Mouse (Mus musculus): ENCODE results near the gene Mrps11.

Mrps11 gene

DNA sequence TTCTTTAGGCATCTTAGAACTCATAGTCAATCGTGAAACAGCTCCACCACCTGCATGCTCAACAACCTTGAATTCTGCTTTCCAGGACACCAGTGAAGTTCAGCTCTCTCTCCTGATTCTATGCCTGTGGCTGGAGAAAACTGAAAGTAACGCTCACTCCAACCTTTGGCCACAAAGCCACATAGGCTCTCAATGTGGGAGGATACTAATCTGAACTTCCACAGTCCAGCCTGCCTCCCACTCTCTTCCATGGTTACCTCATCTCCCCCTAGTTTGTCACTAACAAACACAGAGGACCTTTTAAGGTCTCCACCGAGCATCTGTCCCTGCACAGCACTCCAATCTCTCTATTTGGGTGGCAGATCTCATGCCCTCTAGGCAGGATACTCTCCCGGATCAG, 52.7 kb downstream of the Mrps11 start:
- CTCF ChIA-PET: interaction anchor here in 1 of 4 experiments (0.8 kb wide), 1 partner anchor 9 kb away, joined by 3 read pairs; no protein-coding TSS in a partner anchor
- POLR2A ChIA-PET: interaction anchor here in 1 of 4 experiments (1.1 kb wide), 1 partner anchor 11 kb away, joined by 4 read pairs; the partner anchor contains the start of gene Det1

DNA sequence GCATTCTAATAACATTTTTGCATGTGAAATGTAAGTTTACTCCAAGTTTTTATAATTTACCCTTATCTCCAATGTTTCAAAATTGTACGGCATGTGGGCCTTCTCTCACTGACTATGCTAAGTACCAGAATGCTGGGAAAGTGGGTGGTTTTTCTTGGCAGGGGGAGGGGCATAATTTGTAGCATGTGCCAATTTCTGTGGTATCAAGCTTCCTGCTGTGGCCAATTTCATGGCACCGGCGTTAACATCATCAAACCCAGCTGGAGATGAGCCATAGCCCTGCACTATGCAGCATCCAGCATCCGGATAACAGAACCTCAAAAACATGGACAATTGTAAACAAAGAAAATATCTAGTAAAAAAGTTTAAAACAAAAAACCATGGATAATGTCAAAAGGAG, 54.3 kb downstream of the Mrps11 start:
- ChIA-PET CTCF (interaction anchor here in 1 of 4 experiments (0.6 kb wide), 1 partner anchor 1984 kb away, joined by 5 read pairs; no protein-coding TSS in a partner anchor), POLR2A (interaction anchor here in 2 of 4 experiments (1.0 to 1.7 kb wide), 2 partner anchors 9 to 10 kb away, joined by 4 to 5 read pairs; partner anchors contain the start of gene Det1 (in 1 of the 2))

DNA sequence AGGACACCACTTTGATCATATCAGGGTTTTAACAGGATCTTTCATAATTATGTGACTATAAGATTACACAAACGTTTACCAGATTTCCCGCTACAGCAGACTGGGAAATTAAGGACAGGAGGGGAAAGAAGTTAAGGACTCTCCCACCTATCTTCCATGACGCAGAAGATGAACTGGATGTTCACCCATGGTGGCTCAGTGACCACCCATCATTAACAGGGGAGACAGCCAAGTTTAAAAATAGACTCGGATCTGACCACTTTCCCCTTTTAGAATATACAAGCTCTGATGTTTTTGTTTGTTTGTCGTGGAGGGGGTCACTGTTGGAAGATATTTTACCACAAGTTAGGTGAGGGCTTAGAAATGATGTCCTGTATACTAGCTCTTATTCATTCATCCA, 58.7 kb downstream of the Mrps11 start:
- CTCF ChIA-PET: no interaction called here
- POLR2A ChIA-PET: interaction anchor here (0.6 to 2.1 kb wide), 7 partner anchors 10 to 698 kb away, joined by 3 to 7 read pairs (median 4); partner anchors contain the start of gene Aen (in 1 of the 4)
